Mouse (Mus musculus) skeletal muscle tissue, adult 2 months (tissue): ENCODE data around the gene Large2.
"Not testable (repeated sequence)": the region's sequence is repeated elsewhere in the genome, so short reads cannot be mapped to it uniquely, and the experiment has no call there.

Experiments used
- DNase-seq: peaks from one replicate; pipeline ENCODE4 v3.0.0-alpha.2; 2012; ENCODE audit warnings: low read depth, low spot score

The Large2 gene

GRCm38 (mm10) chr2:92374514-92374913 lies at the start of gene Large2, which contains the start of gene Pex16:
Gene Large2, minus strand, starts transcription at chr2:92374869.
Gene Pex16, plus strand, starts transcription at chr2:92374676.
- no peak for DNase-seq

- DNase-seq = peak; percentile 99
Measured at GRCm38 (mm10) chr2:92423702-92424461, 49.2 kb upstream of the Large2 start.

- DNase-seq = no peak
Measured at GRCm38 (mm10) chr2:92423156-92423555, 48.5 kb upstream of the Large2 start.

GRCm38 (mm10) chr2:92422388-92423135 lies 47.9 kb upstream of the Large2 start:
- DNase-seq = no peak

- no peak for DNase-seq
Measured at GRCm38 (mm10) chr2:92421723-92422387, 47.2 kb upstream of the Large2 start.

GRCm38 (mm10) chr2:92411705-92412104 lies 37.0 kb upstream of the Large2 start:
- no peak for DNase-seq

GRCm38 (mm10) chr2:92408309-92409045 lies 33.8 kb upstream of the Large2 start:
- DNase-seq = no peak

- no peak for DNase-seq
Measured at GRCm38 (mm10) chr2:92405687-92406086, 31.0 kb upstream of the Large2 start.

- no peak for DNase-seq
Measured at GRCm38 (mm10) chr2:92404737-92405136, 30.1 kb upstream of the Large2 start.

- no peak for DNase-seq
Measured at GRCm38 (mm10) chr2:92403776-92404319, 29.2 kb upstream of the Large2 start.

GRCm38 (mm10) chr2:92402591-92403326 lies 28.1 kb upstream of the Large2 start:
- no peak for DNase-seq

- DNase-seq = no peak
Measured at GRCm38 (mm10) chr2:92401091-92401561, 26.5 kb upstream of the Large2 start, which contains the start of gene Mapk8ip1. Gene Mapk8ip1, minus strand, starts transcription at chr2:92401263.

GRCm38 (mm10) chr2:92400682-92401081 lies 26.0 kb upstream of the Large2 start:
- DNase-seq = no peak

- not testable (repeated sequence) for DNase-seq
Measured at GRCm38 (mm10) chr2:92399877-92400276, 25.2 kb upstream of the Large2 start.

- no peak for DNase-seq
Measured at GRCm38 (mm10) chr2:92397436-92397835, 22.8 kb upstream of the Large2 start.

GRCm38 (mm10) chr2:92395535-92395934 lies 20.9 kb upstream of the Large2 start:
- DNase-seq = no peak

GRCm38 (mm10) chr2:92392318-92393264 lies 17.9 kb upstream of the Large2 start:
- no peak for DNase-seq

- no peak for DNase-seq
Measured at GRCm38 (mm10) chr2:92391703-92392317, 17.1 kb upstream of the Large2 start.

- no peak for DNase-seq
Measured at GRCm38 (mm10) chr2:92391116-92391515, 16.4 kb upstream of the Large2 start.
